Mouse (Mus musculus) ES-E14 (cell line): ENCODE data around the gene Adamts7. TPM values are rescaled to one million over a fixed set of nuclear protein-coding genes. Genes with fewer than 3 reads are reported as not detected.

Experiments
- DNase-seq: peaks from one replicate; pipeline ENCODE4 v3.0.0-alpha.2; 2013; ENCODE audit warnings: low read depth, low spot score
- H3K27ac ChIP-seq: 2 replicates; pipeline ENCODE4 v1.5.1; 2012; ENCODE audit warnings: low read depth, mild to moderate bottlenecking, low read length, moderate library complexity, mixed read lengths; ENCODE audit not compliant: poor library complexity, insufficient read depth, severe bottlenecking
- H3K36me3 ChIP-seq: 2 replicates; pipeline ENCODE4 v1.6.1; 2012; ENCODE audit warnings: mild to moderate bottlenecking, low read length, moderate library complexity, mixed read lengths; ENCODE audit not compliant: control insufficient read depth, poor library complexity, insufficient read depth, severe bottlenecking
- H3K4me1 ChIP-seq, 2 experiments: fragments of 150-350 bp in 1 of 2; sonication (generic) in 1 of 2; 2 replicates each; pipeline ENCODE4 v1.6.1; 2012; ENCODE audit warnings: low read length in 2 of 2, mild to moderate bottlenecking in 1 of 2, mixed read lengths in 1 of 2; ENCODE audit not compliant: control insufficient read depth in 2 of 2, insufficient read depth in 2 of 2, poor library complexity in 1 of 2
- H3K4me3 ChIP-seq, 2 experiments: fragments of 150-350 bp in 1 of 2; sonication (generic) in 1 of 2; 2 replicates each; pipeline ENCODE4 v1.5.1; 2012; ENCODE audit warnings: low read length in 2 of 2, low read depth in 1 of 2, mild to moderate bottlenecking in 1 of 2, mixed read lengths in 1 of 2; ENCODE audit not compliant: insufficient read depth in 1 of 2, poor library complexity in 1 of 2, severe bottlenecking in 1 of 2
- H3K9ac ChIP-seq: 2 replicates; pipeline ENCODE4 v1.6.1; 2012; ENCODE audit warnings: low read depth, mild to moderate bottlenecking, low read length, mixed read lengths; ENCODE audit not compliant: poor library complexity, insufficient read depth, severe bottlenecking
- H3K9me3 ChIP-seq: fragments of 150-350 bp; sonication (generic); 2 replicates; pipeline ENCODE4 v1.6.1; 2012; ENCODE audit warnings: low read depth, mild to moderate bottlenecking, low read length; ENCODE audit not compliant: control insufficient read depth, insufficient read depth
- CHD2 ChIP-seq: IDR thresholded peaks from 2 replicates; pipeline ENCODE4 v1.6.1; 2014; ENCODE audit warnings: mild to moderate bottlenecking, low read depth, low read length, inconsistent platforms
- HCFC1 ChIP-seq: IDR thresholded peaks from 2 replicates; pipeline ENCODE4 v1.6.1; 2012; ENCODE audit warnings: low read length, inconsistent platforms, borderline replicate concordance; ENCODE audit not compliant: insufficient read depth
- MAFK ChIP-seq: IDR thresholded peaks from 2 replicates; pipeline ENCODE4 v1.6.1; 2014; ENCODE audit warnings: mild to moderate bottlenecking, low read depth, low read length, inconsistent platforms; ENCODE audit not compliant: insufficient read depth
- ZC3H11A ChIP-seq: IDR thresholded peaks from 2 replicates; pipeline ENCODE4 v1.6.1; 2012; ENCODE audit warnings: low read depth, mild to moderate bottlenecking, inconsistent platforms, low read length, borderline replicate concordance
- ZNF384 ChIP-seq: IDR thresholded peaks from 2 replicates; pipeline ENCODE4 v1.6.1; 2012; ENCODE audit warnings: low read depth, low read length, inconsistent platforms
- in situ Hi-C, 2 experiments: fragments of 600-800 bp; cut with MboI; formaldehyde crosslinking; loops; one replicate each; pipeline ENCODE4 v1.15.1; 2025; ENCODE audit warnings: low sequenced_read_pairs in 2 of 2, inconsistent platforms in 1 of 2; ENCODE audit not compliant: unreplicated experiment in 2 of 2
- total RNA-seq: library from RNA; depleted of rRNA; stranded (reverse); fragments of 300-350 nt; gene quantifications from 2 replicates; pipeline ENCODE4 v1.2.3, GENCODE M21; 2012

Adamts7 gene
- total RNA-seq, 1 experiment, result 9.5 TPM

DNA sequence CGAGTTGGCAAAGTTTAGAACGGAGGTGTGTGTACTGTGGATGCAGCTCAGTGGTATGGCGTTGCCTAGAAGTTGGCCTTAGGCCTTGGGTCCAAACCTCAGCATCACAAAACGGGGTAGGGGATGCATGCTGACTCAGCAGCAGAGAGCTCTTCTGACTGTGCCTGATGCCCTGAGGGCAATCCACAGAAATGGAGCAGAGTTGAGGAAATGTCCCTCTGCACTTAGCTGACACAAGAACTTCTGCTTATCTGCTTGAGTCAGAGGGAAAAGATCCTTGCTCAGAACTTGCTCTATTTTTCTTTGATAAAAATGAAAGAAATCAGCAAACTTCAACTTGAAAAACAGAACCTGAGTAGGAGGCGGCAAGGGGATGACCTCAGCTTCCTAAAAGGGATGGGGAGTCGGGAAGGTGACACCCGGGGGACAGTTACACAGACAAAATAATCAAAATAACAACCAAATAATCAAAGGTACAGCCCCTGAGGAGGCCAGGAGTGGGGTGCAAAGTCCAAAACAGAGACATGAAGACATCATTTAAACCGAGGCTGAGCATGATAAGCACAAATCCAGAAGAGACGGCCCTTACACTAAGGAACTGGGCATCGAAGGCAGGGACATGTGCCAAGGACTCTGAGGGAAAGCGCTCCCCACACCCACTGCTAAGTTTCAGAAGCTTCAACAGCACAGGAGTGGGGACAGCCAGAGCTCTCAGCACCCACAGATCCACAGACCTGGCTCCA, 53.6 kb downstream of the Adamts7 start:
- Histone ChIP-seq H3K9me3 (no peaks in the 10 kb centered on the region), H3K9ac (no peak overlapping the region), H3K27ac (no peak overlapping the region), H3K4me3 (no peak overlapping the region), H3K4me1 (peaks cover 0 to 13% of the 10 kb centered on the region in 2 experiments; a peak in 1 of 4 replicates), H3K36me3 (peaks cover 3% of the 10 kb centered on the region; the same call in 1 of the 2 replicates)
- in situ Hi-C loops, result loop anchor here in 1 of 2 experiments (25.0 kb wide), 1 partner anchor 221 kb away; no protein-coding TSS in a partner anchor
- no peak for TF ChIP-seq ZC3H11A
- peak; percentile 72; the same call in 1 of the 2 replicates for TF ChIP-seq MAFK
- no peak for DNase-seq

GRCm38 (mm10) chr9:90217501-90217900, 54.6 kb downstream of the Adamts7 start:
- peaks cover 0 to 13% of the 10 kb centered on the region in 2 experiments; a peak in 1 of 4 replicates for H3K4me1 ChIP-seq
- no peaks in the 10 kb centered on the region for H3K9me3 ChIP-seq
- DNase-seq, result no peak
- in situ Hi-C loops, result loop anchor here in 1 of 2 experiments (25.0 kb wide), 1 partner anchor 220 kb away; no protein-coding TSS in a partner anchor
- no peak overlapping the region for H3K27ac ChIP-seq
- H3K4me3 ChIP-seq, result no peak overlapping the region
- no peak for TF ChIP-seq ZNF384
- TF ChIP-seq CHD2, result no peak
- TF ChIP-seq MAFK, result no peak
- no peak for TF ChIP-seq HCFC1
- TF ChIP-seq ZC3H11A, result no peak
- peaks cover 6% of the 10 kb centered on the region; the same call in 1 of the 2 replicates for H3K36me3 ChIP-seq
- H3K9ac ChIP-seq, result no peak overlapping the region

DNA sequence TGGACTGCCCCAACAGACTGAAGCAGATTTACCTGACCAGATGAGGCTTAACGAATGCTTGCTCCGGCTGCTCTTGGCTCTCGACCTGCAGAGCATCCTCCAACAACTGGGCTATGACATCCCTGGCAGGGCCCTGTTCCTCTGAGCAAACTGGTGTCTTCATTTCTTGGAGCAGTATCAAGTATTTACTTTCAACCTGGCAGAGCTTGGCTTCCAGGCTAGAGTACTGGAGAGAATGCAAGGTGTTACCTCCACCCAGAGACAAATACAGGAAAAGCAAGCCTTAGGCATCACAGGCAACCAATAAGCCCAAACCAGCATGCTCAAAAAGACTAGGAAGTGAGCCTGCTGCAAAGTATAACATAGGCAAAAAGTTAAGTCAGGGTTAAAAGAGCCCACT, 59.4 kb downstream of the Adamts7 start:
- DNase-seq, result no peak
- Histone ChIP-seq H3K9me3 (no peaks in the 10 kb centered on the region), H3K27ac (no peak overlapping the region), H3K4me3 (no peak overlapping the region), H3K36me3 (peaks cover 10% of the 10 kb centered on the region; the same call in 1 of the 2 replicates), H3K4me1 (0 out of 4 replicates have a peak, but pooled peaks cover 0 to under 1% of the 10 kb centered on the region in 2 experiments), H3K9ac (no peak overlapping the region)
- no peak for TF ChIP-seq CHD2
- no peak for TF ChIP-seq ZC3H11A
- no peak for TF ChIP-seq HCFC1
- TF ChIP-seq MAFK, result no peak
- no peak for TF ChIP-seq ZNF384
- in situ Hi-C loops, result loop anchor here in 1 of 2 experiments (25.0 kb wide), 1 partner anchor 215 kb away; no protein-coding TSS in a partner anchor

DNA sequence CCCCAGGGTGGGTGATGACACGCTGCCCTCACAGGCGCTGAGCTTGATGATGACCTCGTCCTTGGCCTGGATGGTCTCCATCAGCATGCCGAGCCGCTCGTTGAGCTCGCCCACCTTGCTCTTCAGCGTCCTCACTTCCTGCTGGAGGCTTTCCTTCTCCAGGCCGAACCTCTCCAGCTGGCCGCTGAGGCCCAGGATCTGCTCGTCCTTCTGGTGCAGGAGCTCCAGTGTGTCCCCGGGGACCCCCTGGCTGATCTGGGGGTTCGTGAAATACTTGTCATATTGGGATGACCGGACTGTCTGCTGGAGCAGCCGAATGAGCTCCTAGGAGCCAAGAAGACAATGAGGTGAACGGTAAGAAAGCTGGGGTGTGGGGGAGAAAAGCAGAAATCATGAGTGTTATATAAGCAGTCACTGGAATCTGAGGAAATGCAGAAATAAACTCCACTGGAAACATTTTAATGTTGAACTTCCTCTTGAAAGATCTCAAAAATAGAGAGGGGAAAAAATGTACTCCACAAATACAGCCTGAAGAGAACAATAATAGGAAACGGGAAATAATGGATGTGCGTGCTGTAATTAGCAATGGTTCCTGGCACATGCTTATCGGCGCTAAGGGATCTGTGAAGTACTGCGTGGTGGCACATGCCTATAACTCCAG, 63.3 kb downstream of the Adamts7 start:
- H3K9ac ChIP-seq, result no peak overlapping the region
- in situ Hi-C loops, result no loop called here
- TF ChIP-seq HCFC1 (no peak), MAFK (no peak), ZNF384 (no peak), CHD2 (no peak), ZC3H11A (no peak)
- H3K27ac ChIP-seq, result no peak overlapping the region
- peaks cover 7% of the 10 kb centered on the region; the same call in 1 of the 2 replicates for H3K36me3 ChIP-seq
- DNase-seq, result no peak
- H3K4me3 ChIP-seq, result no peak overlapping the region
- H3K9me3 ChIP-seq, result no peaks in the 10 kb centered on the region
- no peaks in the 10 kb centered on the region for H3K4me1 ChIP-seq
